Mouse (Mus musculus) hindbrain, embryonic 10.5 days (tissue): ENCODE results near the gene Cysrt1. TPM values are rescaled to one million over a fixed set of nuclear protein-coding genes. Genes with fewer than 3 reads are reported as not detected.

Source experiments
- DNase-seq: peaks from one replicate; pipeline ENCODE4 v3.0.0-alpha.2; 2017; ENCODE audit warnings: low spot score
- H3K27ac ChIP-seq: fragments of 300-500 bp; sonication (generic); 2 replicates; pipeline ENCODE4 v1.5.1; 2016; ENCODE audit warnings: mild to moderate bottlenecking, moderate library complexity
- H3K27me3 ChIP-seq: fragments of 300-500 bp; sonication (generic); 2 replicates; pipeline ENCODE4 v1.6.1; 2016; ENCODE audit warnings: mild to moderate bottlenecking; ENCODE audit not compliant: poor library complexity, insufficient read depth, severe bottlenecking
- H3K36me3 ChIP-seq: fragments of 300-500 bp; sonication (generic); 2 replicates; pipeline ENCODE4 v1.6.1; 2016; ENCODE audit warnings: mild to moderate bottlenecking, moderate library complexity
- H3K4me1 ChIP-seq: fragments of 300-500 bp; sonication (generic); replicated peaks from 2 replicates; pipeline ENCODE4 v1.6.1; 2016; ENCODE audit warnings: mild to moderate bottlenecking
- H3K4me3 ChIP-seq: fragments of 300-500 bp; sonication (generic); 2 replicates; pipeline ENCODE4 v1.5.1; 2016; ENCODE audit warnings: mild to moderate bottlenecking, moderate library complexity
- H3K9me3 ChIP-seq: fragments of 300-500 bp; sonication (generic); 2 replicates; pipeline ENCODE4 v1.6.1; 2016; ENCODE audit warnings: mild to moderate bottlenecking, moderate library complexity
- WGBS: fragments of 180-500 bp; shearing (Covaris S2); methylation state at CpG from one replicate; pipeline ENCODE4 v1.1.7; 2016; 5-methylcytosine and 5-hydroxymethylcytosine counted together
- polyA plus RNA-seq: library from polyadenylated mRNA; unstranded; fragments of >200 nt; fragmentation: Nextera tagmentation; extraction: Ambion mirVana; gene quantifications from 2 replicates; pipeline ENCODE4 v1.2.1, GENCODE M21; 2016

Cysrt1 gene
- polyA plus RNA-seq, 1 experiment from 2014 or later: not detected

DNA sequence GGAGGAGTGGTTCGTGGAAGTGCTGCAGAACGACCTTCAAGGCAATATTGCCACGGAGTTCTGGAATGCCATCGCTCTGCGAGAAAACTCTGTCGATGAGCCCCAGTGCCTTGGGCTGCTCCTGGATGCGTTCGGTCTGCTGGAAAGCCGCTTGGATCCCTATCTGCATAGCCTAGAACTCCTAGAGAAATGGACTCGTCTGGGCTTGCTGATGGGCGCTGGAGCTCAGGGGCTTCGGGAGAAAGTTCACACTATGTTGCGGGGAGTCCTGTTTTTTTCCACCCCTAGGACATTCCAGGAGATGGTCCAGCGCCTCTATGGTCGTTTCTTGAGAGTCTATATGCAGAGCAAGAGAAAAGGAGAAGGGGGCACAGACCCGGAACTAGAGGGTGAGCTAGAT lies 30.8 kb upstream of the Cysrt1 start:
- Histone ChIP-seq H3K27ac (peak overlapping the region; percentile 91), H3K27me3 (no peaks in the 10 kb centered on the region), H3K4me1 (peaks cover 34% of the 10 kb centered on the region), H3K36me3 (peaks cover 81% of the 10 kb centered on the region), H3K9me3 (no peaks in the 10 kb centered on the region), H3K4me3 (peak overlapping the region; percentile 91)
- WGBS: 40% methylated on average over 16 of the region's 16 CpGs
- no peak for DNase-seq

DNA sequence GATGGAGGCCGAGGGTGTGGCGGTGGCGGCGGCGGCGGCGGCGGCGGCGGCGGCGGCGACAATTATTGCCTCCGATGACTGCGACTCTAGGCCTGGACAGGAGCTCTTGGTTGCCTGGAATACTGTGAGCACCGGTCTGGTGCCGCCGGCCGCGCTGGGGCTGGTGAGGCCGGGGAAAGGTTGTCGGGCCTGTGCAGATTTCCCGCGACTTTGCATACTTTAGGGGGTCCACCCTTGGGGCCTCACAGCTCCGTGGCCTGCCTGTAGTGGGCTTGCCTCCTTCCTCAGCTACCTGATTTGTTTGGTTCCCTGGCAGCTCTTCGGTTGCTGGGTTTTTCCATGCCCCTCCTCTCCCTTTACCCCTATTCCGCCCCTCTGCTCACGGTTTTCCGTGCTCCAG lies 30.3 kb upstream of the Cysrt1 start:
- no peak for DNase-seq
- H3K27me3 ChIP-seq: no peaks in the 10 kb centered on the region
- H3K4me3 ChIP-seq: peak overlapping the region; percentile 91
- H3K4me1 ChIP-seq: peaks cover 36% of the 10 kb centered on the region
- H3K36me3 ChIP-seq: peaks cover 80% of the 10 kb centered on the region
- under 1% methylated on average over 29 of the region's 29 CpGs for WGBS
- H3K27ac ChIP-seq: peak overlapping the region; percentile 91
- no peaks in the 10 kb centered on the region for H3K9me3 ChIP-seq

DNA sequence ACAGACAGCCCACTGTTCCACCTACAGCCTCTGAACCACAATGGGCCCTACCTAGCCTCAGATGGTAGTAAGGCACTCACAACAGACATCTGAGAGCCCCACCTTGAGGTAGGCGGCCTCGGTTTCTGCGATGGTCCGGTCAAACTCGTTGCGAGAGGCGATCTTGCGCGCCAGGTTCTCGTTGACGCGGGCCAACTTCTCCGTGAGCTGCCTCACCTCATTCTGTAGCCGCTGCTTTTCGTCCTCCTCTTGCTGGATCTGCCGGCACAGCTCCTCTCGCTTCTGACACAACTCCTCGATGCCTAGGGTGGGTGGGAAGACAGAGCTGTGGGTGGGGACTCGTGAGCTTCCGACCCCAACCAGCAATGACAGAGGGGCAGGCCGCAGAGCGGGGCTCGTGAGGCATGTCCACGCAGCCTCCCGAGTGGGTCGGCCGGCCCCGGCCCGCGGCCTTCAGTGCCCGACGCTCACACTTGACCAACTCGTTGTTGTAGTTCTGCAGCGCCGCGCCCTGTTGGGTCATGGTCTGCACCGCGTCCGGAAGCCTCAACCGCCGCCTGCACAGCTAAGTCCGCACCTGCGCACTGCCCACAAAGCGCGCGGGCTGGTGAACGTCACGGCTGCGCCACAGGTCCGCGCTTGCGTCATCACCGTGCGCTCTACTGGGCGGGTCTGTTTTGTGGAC lies 29.7 kb upstream of the Cysrt1 start, which contains the start of the genes Ssna1 and Anapc2:
Gene Ssna1 (minus strand): TSS at position 612 of the 685 bp plus-strand sequence.
Gene Anapc2 (plus strand): TSS at position 652 of the 685 bp plus-strand sequence.
- Histone ChIP-seq H3K36me3 (peaks cover 74% of the 10 kb centered on the region), H3K9me3 (no peaks in the 10 kb centered on the region), H3K27ac (peak within 1 kb of the TSS; percentile 91), H3K4me1 (peaks cover 41% of the 10 kb centered on the region), H3K4me3 (peak within 1 kb of the TSS; percentile 91), H3K27me3 (no peaks in the 10 kb centered on the region)
- DNase-seq: peak; percentile 99
- WGBS: under 1% methylated on average over 55 of the region's 55 CpGs

DNA sequence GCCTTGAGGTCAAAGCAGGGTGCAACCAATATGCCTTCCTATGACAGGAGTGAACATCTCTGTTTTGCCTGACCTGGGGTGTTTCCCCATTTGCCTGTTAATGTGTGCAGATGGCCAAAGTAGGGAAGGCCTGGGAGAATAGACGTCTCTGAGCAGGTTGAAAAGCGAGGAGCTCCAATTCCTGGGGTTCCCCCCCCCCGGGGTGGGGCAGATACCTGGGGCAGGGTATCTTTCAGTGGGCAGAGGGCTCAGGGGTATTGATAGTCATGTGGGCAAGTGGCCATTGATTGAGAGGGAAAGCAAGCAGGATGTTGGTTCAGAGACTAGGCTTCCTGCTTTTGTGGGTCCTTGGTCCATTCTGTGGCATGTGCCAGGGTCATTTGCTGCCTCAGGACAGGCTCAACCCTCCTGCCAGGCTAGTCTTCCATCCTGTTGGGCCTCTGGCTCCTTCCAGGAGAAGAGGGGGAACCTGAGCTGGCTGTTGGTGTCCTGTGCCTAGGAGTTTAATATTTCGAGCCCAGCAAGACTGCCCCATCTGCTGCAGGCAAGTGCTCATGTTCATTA lies 25.6 kb upstream of the Cysrt1 start:
- Histone ChIP-seq H3K4me1 (peaks cover 65% of the 10 kb centered on the region), H3K27me3 (peaks cover 26% of the 10 kb centered on the region), H3K9me3 (no peaks in the 10 kb centered on the region), H3K27ac (no peak overlapping the region), H3K4me3 (no peak overlapping the region), H3K36me3 (peaks cover 37% of the 10 kb centered on the region)
- WGBS: 80% methylated on average over 4 of the region's 4 CpGs
- DNase-seq: no peak

GRCm38 (mm10) chr2:25267241-25267640 lies 25.0 kb upstream of the Cysrt1 start:
- no peak for DNase-seq
- peaks cover 26% of the 10 kb centered on the region for H3K27me3 ChIP-seq
- no peak overlapping the region for H3K27ac ChIP-seq
- peaks cover 37% of the 10 kb centered on the region for H3K36me3 ChIP-seq
- peaks cover 68% of the 10 kb centered on the region for H3K4me1 ChIP-seq
- H3K4me3 ChIP-seq: no peak overlapping the region
- no peaks in the 10 kb centered on the region for H3K9me3 ChIP-seq

- no peaks in the 10 kb centered on the region for H3K9me3 ChIP-seq
- H3K36me3 ChIP-seq: peaks cover 37% of the 10 kb centered on the region
- DNase-seq: no peak
- peaks cover 71% of the 10 kb centered on the region for H3K4me1 ChIP-seq
- H3K4me3 ChIP-seq: no peak overlapping the region
- H3K27ac ChIP-seq: no peak overlapping the region
- peaks cover 26% of the 10 kb centered on the region for H3K27me3 ChIP-seq
- 70% methylated on average over 2 of the region's 2 CpGs for WGBS
These were observed 24.5 kb upstream of the Cysrt1 start for GRCm38 (mm10) chr2:25266720-25267119.

- peaks cover 26% of the 10 kb centered on the region for H3K27me3 ChIP-seq
- H3K27ac ChIP-seq: no peak overlapping the region
- H3K4me3 ChIP-seq: peak overlapping the region; percentile 18
- peaks cover 34% of the 10 kb centered on the region for H3K36me3 ChIP-seq
- no peak for DNase-seq
- H3K9me3 ChIP-seq: no peaks in the 10 kb centered on the region
- 76% methylated on average over 6 of the region's 6 CpGs for WGBS
- peaks cover 67% of the 10 kb centered on the region for H3K4me1 ChIP-seq
These were observed 23.8 kb upstream of the Cysrt1 start for GRCm38 (mm10) chr2:25265897-25266656.

GRCm38 (mm10) chr2:25264851-25265250 lies 22.6 kb upstream of the Cysrt1 start:
- peak overlapping the region; percentile 73; the same call in 1 of the 2 replicates for H3K4me3 ChIP-seq
- no peaks in the 10 kb centered on the region for H3K9me3 ChIP-seq
- H3K27me3 ChIP-seq: peaks cover 26% of the 10 kb centered on the region
- H3K27ac ChIP-seq: no peak overlapping the region
- H3K36me3 ChIP-seq: peaks cover 22% of the 10 kb centered on the region
- 78% methylated on average over 3 of the region's 3 CpGs for WGBS
- H3K4me1 ChIP-seq: peaks cover 60% of the 10 kb centered on the region
- no peak for DNase-seq

GRCm38 (mm10) chr2:25264286-25264660 lies 22.0 kb upstream of the Cysrt1 start:
- H3K36me3 ChIP-seq: peaks cover 16% of the 10 kb centered on the region
- H3K4me1 ChIP-seq: peaks cover 60% of the 10 kb centered on the region
- H3K27me3 ChIP-seq: peaks cover 26% of the 10 kb centered on the region
- no peak for DNase-seq
- peak overlapping the region; percentile 73; the same call in 1 of the 2 replicates for H3K4me3 ChIP-seq
- WGBS: 79% methylated on average over 5 of the region's 5 CpGs
- no peak overlapping the region for H3K27ac ChIP-seq
- no peaks in the 10 kb centered on the region for H3K9me3 ChIP-seq

- 0 out of 2 replicates have a peak overlapping the region, but pooled peaks have one; percentile 74 for H3K27ac ChIP-seq
- peaks cover 26% of the 10 kb centered on the region for H3K27me3 ChIP-seq
- no peak for DNase-seq
These were observed 21.5 kb upstream of the Cysrt1 start for GRCm38 (mm10) chr2:25263623-25264285.

GRCm38 (mm10) chr2:25262795-25263622 lies 20.8 kb upstream of the Cysrt1 start:
- peak overlapping the region; percentile 73 for H3K4me3 ChIP-seq
- under 1% methylated on average over 82 of the region's 82 CpGs for WGBS
- peaks cover 60% of the 10 kb centered on the region for H3K4me1 ChIP-seq
- DNase-seq: peak; percentile 36
- no peaks in the 10 kb centered on the region for H3K9me3 ChIP-seq
- H3K36me3 ChIP-seq: peaks cover 4% of the 10 kb centered on the region
- peak overlapping the region; percentile 74 for H3K27ac ChIP-seq
- H3K27me3 ChIP-seq: peaks cover 26% of the 10 kb centered on the region

More at GRCm38 (mm10) chr2:25263623-25264285, 21.5 kb upstream of the Cysrt1 start:
- peaks cover 11% of the 10 kb centered on the region for H3K36me3 ChIP-seq
- 22% methylated on average over 12 of the region's 12 CpGs for WGBS
- no peaks in the 10 kb centered on the region for H3K9me3 ChIP-seq
- H3K4me1 ChIP-seq: peaks cover 60% of the 10 kb centered on the region
- peak overlapping the region; percentile 73 for H3K4me3 ChIP-seq

GRCm38 (mm10) chr2:25262291-25262767 lies 20.1 kb upstream of the Cysrt1 start, which contains the start of gene Tprn:
Gene Tprn (plus strand): TSS chr2:25262618.
- H3K9me3 ChIP-seq: no peaks in the 10 kb centered on the region
- peak; percentile 91 for DNase-seq
- peak within 1 kb of the TSS; percentile 84 for H3K27ac ChIP-seq
- peaks cover 26% of the 10 kb centered on the region for H3K27me3 ChIP-seq
- H3K4me3 ChIP-seq: peak within 1 kb of the TSS; percentile 73
- WGBS: under 1% methylated on average over 39 of the region's 39 CpGs
- H3K36me3 ChIP-seq: no peaks in the 10 kb centered on the region
- H3K4me1 ChIP-seq: peaks cover 57% of the 10 kb centered on the region
